Mouse (Mus musculus): ENCODE measurements at regions not wholly inside any gene's neighbourhood (a gene's known extent, or its start where the extent isn't known, plus 50 kb on each side); places are given as distances from the start of the nearest gene placed in this dataset.

GRCm38 (mm10) chr8:15496248-15496647 is 450.4 kb upstream of the BB014433 start:
- TF ChIP-seq POLR2A (IDR thresholded peaks at IDR 0.05; ENCODE audit: control insufficient read depth, low read depth, low read length) = no peak
- no peak for TF ChIP-seq CTCF (IDR thresholded peaks at IDR 0.05; ENCODE audit: control insufficient read depth, insufficient read depth, insufficient replicate concordance, low read depth, low read length)

Data from testis, adult 2 months (tissue).